Mouse (Mus musculus) layer of hippocampus, postnatal 10 days (tissue): ENCODE results near the gene Hist1h3b. TPM values are rescaled to one million over a fixed set of nuclear protein-coding genes. Genes with fewer than 3 reads are reported as not detected.

ENCODE experiments used
- DNase-seq, 2 experiments: peaks; one replicate each; pipeline ENCODE4 v3.0.0; 2021; ENCODE audit warnings: low spot score in 2 of 2
- microRNA-seq, 2 experiments: library from miRNA; unstranded; fragments of <30 nt; microRNA quantifications; one replicate each; pipeline ENCODE4 v1.2.0; 2021
- total RNA-seq, 2 experiments: library from RNA; stranded (reverse); gene quantifications; 2 replicates each; pipeline ENCODE4 v1.2.3; 2021

The Hist1h3b gene
- total RNA-seq, 2 experiments from 2014 or later: 67.7 to 73.1 TPM

DNA sequence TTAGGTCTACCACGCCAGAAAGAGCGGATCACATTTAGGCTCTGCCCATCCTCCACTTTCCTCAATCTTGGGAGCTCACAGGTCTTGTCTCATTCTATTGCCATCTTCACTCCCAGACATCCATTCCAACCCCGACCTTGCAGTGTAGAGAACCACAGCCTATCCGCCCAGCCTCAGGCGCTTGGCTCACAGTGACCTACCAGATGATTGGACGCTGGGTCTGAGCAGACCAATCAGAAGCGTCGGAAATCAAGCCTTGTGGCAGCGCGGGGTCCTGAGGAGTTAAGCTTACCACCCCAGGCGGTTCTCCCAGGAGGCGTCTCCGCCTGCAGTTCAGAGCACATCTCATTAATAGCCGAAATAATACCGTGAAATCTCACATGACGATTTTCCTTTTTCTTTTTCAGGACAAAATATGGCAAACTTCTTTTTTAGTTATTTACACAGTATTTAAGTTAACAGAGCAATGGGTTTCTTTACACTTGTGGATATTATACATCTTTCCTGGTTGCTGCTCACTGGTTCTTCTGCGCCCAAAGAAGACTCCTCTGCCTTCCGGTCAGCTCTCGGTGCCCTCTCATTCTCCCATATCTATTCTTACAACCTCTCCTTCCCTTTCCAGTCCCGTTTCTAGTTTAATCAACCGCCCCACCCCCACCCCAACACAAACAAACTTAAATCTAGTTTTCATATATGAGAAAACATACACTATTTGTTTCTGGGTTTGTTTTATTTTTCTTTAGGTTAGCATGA lies 20.7 kb downstream of the Hist1h3b start:
- peak; percentile 37 to 40 for DNase-seq

DNA sequence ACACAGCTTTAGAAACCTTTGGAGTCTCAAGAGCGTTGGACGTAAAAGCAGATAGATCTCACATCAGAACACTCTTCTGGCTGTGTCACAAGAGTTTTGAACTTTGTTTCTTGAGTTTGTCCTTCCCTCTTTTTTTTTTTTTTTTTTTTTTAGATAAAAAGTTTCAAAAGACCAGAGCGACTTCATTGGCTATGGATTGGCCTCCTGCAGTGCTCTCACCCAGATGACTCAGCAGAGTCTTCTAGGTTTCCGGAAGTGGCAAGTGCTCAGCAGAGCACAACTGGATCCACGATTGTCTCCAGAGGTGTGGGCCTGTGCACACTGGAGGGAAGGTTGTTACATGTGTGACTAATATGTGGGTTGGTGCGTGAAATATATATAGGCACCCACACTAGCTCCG lies 26.3 kb downstream of the Hist1h3b start:
- DNase-seq: no peak

DNA sequence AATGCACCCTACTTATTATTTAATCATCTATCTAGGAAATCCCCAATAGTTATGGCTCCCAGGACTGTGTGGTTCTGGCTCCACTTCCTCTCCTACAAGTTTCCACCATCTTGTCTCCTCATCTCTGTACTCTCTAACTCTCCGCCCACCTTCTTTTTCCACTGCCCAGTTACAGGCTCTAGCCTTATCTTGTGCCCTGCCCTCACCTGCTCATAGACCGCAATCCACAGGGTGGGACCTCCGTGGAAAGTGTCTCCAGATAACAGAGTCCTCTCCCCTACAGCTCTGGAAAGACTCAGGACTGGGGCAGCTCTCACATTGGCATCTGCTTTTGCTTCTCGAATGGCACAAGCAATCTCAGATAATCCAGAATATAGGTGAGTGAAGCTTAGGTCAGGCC lies 27.0 kb downstream of the Hist1h3b start:
- no peak for DNase-seq

DNA sequence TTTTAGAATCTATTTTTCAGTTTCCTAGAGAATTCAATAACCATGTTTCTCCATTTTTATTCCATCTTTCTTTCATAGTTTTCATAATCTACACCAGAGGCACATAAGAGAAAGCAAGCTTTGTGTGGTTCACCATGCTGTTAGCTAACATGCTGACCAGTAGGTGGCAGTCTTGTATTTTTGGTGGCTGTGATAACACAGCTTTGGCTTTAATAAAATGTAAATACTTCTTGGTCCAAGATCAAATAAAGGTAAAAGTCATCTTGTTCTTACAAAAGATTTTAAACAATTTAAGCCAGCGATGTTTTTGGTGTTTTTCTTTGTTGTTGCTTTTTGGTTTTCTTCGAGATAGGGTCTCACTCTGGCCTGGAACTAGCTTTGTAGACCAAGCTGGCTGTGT lies 40.5 kb downstream of the Hist1h3b start:
- DNase-seq: peak; percentile 62 to 69

DNA sequence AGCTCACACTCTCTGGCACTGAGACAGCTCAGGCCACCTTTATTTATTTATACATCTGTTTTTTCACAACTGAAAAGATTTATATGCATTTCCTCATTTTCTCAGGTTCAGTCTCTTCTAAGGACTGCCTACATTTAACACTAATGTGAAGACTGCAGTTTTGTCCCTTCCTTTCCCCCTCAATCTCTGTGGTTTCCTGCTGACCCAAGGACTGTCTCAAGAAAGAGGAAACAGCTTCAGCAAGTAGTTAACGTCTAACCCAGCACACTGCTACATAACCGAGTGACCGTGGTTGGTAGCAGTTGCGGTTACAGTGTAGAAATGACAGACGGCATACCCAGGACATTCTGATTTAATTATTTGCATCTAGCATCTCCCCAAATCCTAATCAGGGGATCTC lies 47.3 kb downstream of the Hist1h3b start:
- no peak for DNase-seq

Small RNA genes lying within 50 kb of the gene (microRNA-seq; reads per million reads assigned to microRNA genes)
- gene Gm44314 (0 reads per million in 2 experiments), gene Gm44484 (0 reads per million in 2 experiments)

Other genes starting within 250 kb of the Hist1h3b start
- gene Hist1h4h, start 221.2 kb upstream of the Hist1h3b start, total RNA-seq: 100 to 1,000 TPM; 280 to 315 TPM
- 10 to 100 TPM; 45.7 to 51.3 TPM for gene Hist1h2af, start 218.4 kb upstream of the Hist1h3b start, total RNA-seq
- gene Hist1h3g, start 216.8 kb upstream of the Hist1h3b start, total RNA-seq: 10 to 100 TPM; 19.1 to 19.9 TPM
- gene Hist1h2bh, start 208.9 kb upstream of the Hist1h3b start, total RNA-seq: 1 to 10 TPM; 5.1 TPM
- 10 to 100 TPM; 28.3 to 32.7 TPM for gene Hist1h3f, start 208.2 kb upstream of the Hist1h3b start, total RNA-seq
- gene Hist1h4f, start 200.6 kb upstream of the Hist1h3b start, total RNA-seq: 100 to 1,000 TPM; 140 to 182 TPM
- gene Hist1h1d, start 199.0 kb upstream of the Hist1h3b start, total RNA-seq: 1 to 10 TPM; 6.4 to 6.6 TPM
- gene Hist1h3e, start 189.9 kb upstream of the Hist1h3b start, total RNA-seq: 10 to 100 TPM; 77.0 to 85.3 TPM
- 10 to 100 TPM; 13.0 to 14.0 TPM for gene Hist1h2ae, start 181.0 kb upstream of the Hist1h3b start, total RNA-seq
- 100 to 1,000 TPM; 105 to 126 TPM for gene Hist1h2bg, start 180.9 kb upstream of the Hist1h3b start, total RNA-seq
- 10 to 100 TPM; 44.2 to 62.6 TPM for gene Hist1h2bf, start 178.1 kb upstream of the Hist1h3b start, total RNA-seq
- 1 to 10 TPM; 5.3 to 5.6 TPM for gene Hist1h2ad, start 177.9 kb upstream of the Hist1h3b start, total RNA-seq
- gene Hist1h3d, start 176.5 kb upstream of the Hist1h3b start, total RNA-seq: 10 to 100 TPM; 13.0 to 15.0 TPM
- 100 to 1,000 TPM; 147 to 163 TPM for gene Hist1h4d, start 170.7 kb upstream of the Hist1h3b start, total RNA-seq
- 1 to 10 TPM; 6.7 to 8.4 TPM for gene Hist1h2be, start 131.1 kb upstream of the Hist1h3b start, total RNA-seq
- gene Hist1h1e, start 129.7 kb upstream of the Hist1h3b start, total RNA-seq: 10 to 100 TPM; 69.3 to 81.5 TPM
- 1 to 10 TPM; 2.6 to 3.3 TPM for gene Hist1h2ac, start 68.3 kb upstream of the Hist1h3b start, total RNA-seq
- 10 to 100 TPM; 27.9 to 28.0 TPM for gene Hist1h2bc, start 68.1 kb upstream of the Hist1h3b start, total RNA-seq
- gene Hist1h1t, start 56.5 kb upstream of the Hist1h3b start, total RNA-seq: not detected
- 100 to 1,000 TPM; 102 to 111 TPM for gene Hist1h4c, start 53.8 kb upstream of the Hist1h3b start, total RNA-seq
- 1 to 10 TPM; 3.4 to 5.9 TPM for gene Hfe, start 41.4 kb upstream of the Hist1h3b start, total RNA-seq
- 100 to 1,000 TPM in 1 of 2 experiments, 10 to 100 TPM in 1; 87.1 to 106 TPM for gene Hist1h1c, start 13.5 kb upstream of the Hist1h3b start, total RNA-seq
- gene Hist1h3c, start 6.7 kb upstream of the Hist1h3b start, total RNA-seq: 10 to 100 TPM; 23.5 to 26.8 TPM
- 10 to 100 TPM; 38.1 to 45.9 TPM for gene Hist1h2bb, start 5.5 kb upstream of the Hist1h3b start, total RNA-seq
- 10 to 100 TPM; 65.7 to 68.4 TPM for gene Hist1h2ab, start 1.1 kb upstream of the Hist1h3b start, total RNA-seq
- gene Hist1h4b, start 4.7 kb downstream of the Hist1h3b start, total RNA-seq: 10 to 100 TPM; 80.9 to 84.6 TPM
- 10 to 100 TPM; 71.9 to 72.7 TPM for gene Hist1h4a, start 9.0 kb downstream of the Hist1h3b start, total RNA-seq
- 10 to 100 TPM; 68.7 to 70.1 TPM for gene Hist1h3a, start 10.1 kb downstream of the Hist1h3b start, total RNA-seq
- gene Hist1h1a, start 11.4 kb downstream of the Hist1h3b start, total RNA-seq: 10 to 100 TPM; 47.3 to 51.5 TPM
- not detected for gene Trim38, start 17.6 kb downstream of the Hist1h3b start, total RNA-seq
- not detected for gene Slc17a2, start 54.7 kb downstream of the Hist1h3b start, total RNA-seq
- gene Slc17a3, start 87.2 kb downstream of the Hist1h3b start, total RNA-seq: not detected
- gene Slc17a1, start 115.5 kb downstream of the Hist1h3b start, total RNA-seq: not detected
- not detected for gene Slc17a4, start 162.7 kb downstream of the Hist1h3b start, total RNA-seq
- gene Hist1h2ba, start 181.9 kb downstream of the Hist1h3b start, total RNA-seq: not detected
- not detected for gene Hist1h2aa, start 182.2 kb downstream of the Hist1h3b start, total RNA-seq
- gene Scgn, start 238.9 kb downstream of the Hist1h3b start, total RNA-seq: under 1 TPM; 0.75 to 0.78 TPM